Mouse (Mus musculus) liver, adult (tissue): Measurements from ENCODE around the gene Trim33.

Experiments
- GATA4 ChIP-seq: IDR thresholded peaks from 2 replicates; pipeline ENCODE4 v1.6.1; 2014; ENCODE audit warnings: mild to moderate bottlenecking, low read length; ENCODE audit not compliant: insufficient replicate concordance

The Trim33 gene

GRCm38 (mm10) chr3:103279182-103280149 is at the start of gene Trim33:
Trim33 (plus strand) TSS chr3:103279293.
- no peak for TF ChIP-seq GATA4

GRCm38 (mm10) chr3:103232398-103232797 is 46.7 kb upstream of the Trim33 start:
- TF ChIP-seq GATA4 = no peak

- no peak for TF ChIP-seq GATA4
These were observed 37.6 kb upstream of the Trim33 start for GRCm38 (mm10) chr3:103241524-103241923.

- TF ChIP-seq GATA4 = no peak
These were observed 36.9 kb upstream of the Trim33 start for GRCm38 (mm10) chr3:103242156-103242555.

GRCm38 (mm10) chr3:103243491-103243890 is 35.6 kb upstream of the Trim33 start:
- no peak for TF ChIP-seq GATA4

- TF ChIP-seq GATA4 = no peak
These were observed 32.3 kb upstream of the Trim33 start for GRCm38 (mm10) chr3:103246627-103247260.

- no peak for TF ChIP-seq GATA4
These were observed 22.8 kb upstream of the Trim33 start for GRCm38 (mm10) chr3:103256089-103256819.

GRCm38 (mm10) chr3:103262802-103263417 is 16.2 kb upstream of the Trim33 start:
- no peak for TF ChIP-seq GATA4

GRCm38 (mm10) chr3:103278561-103279181 is 422 bp upstream of the Trim33 start:
- TF ChIP-seq GATA4 = no peak

GRCm38 (mm10) chr3:103280241-103280761 is 1.2 kb downstream of the Trim33 start:
- TF ChIP-seq GATA4 = no peak

- no peak for TF ChIP-seq GATA4
These were observed 1.8 kb downstream of the Trim33 start for GRCm38 (mm10) chr3:103280875-103281274.

GRCm38 (mm10) chr3:103288761-103289160 is 9.7 kb downstream of the Trim33 start:
- TF ChIP-seq GATA4 = no peak

GRCm38 (mm10) chr3:103291087-103291486 is 12.0 kb downstream of the Trim33 start:
- TF ChIP-seq GATA4 = no peak

- no peak for TF ChIP-seq GATA4
These were observed 26.4 kb downstream of the Trim33 start for GRCm38 (mm10) chr3:103305411-103305982.
